Mouse (Mus musculus) activated CD4-positive, CD25-positive, alpha-beta regulatory T cell, adult 4 months (primary cell): Measurements from ENCODE around the gene Abo. TPM values are rescaled to one million over a fixed set of nuclear protein-coding genes. Genes with fewer than 3 reads are reported as not detected.

Source experiments
- ATAC-seq: one replicate; pipeline ENCODE4 v1.8.0; 2017
- polyA plus RNA-seq, 2 experiments: library from polyadenylated mRNA; unstranded; fragments of 100-300 nt; shearing (Covaris generic); gene quantifications; one replicate each; pipeline ENCODE4 v1.2.1; 2017

The Abo gene
- polyA plus RNA-seq, 2 experiments from 2014 or later, result not detected

GRCm38 (mm10) chr2:26862856-26863255 lies 1.9 kb downstream of the Abo start:
- no peak for ATAC-seq

- no peak for ATAC-seq
Measured at GRCm38 (mm10) chr2:26847706-26848105, 17.1 kb downstream of the Abo start.

GRCm38 (mm10) chr2:26832478-26832877 lies 32.3 kb downstream of the Abo start:
- ATAC-seq, result no peak

GRCm38 (mm10) chr2:26828047-26828446 lies 36.7 kb downstream of the Abo start:
- ATAC-seq, result no peak

GRCm38 (mm10) chr2:26827261-26827975 lies 37.4 kb downstream of the Abo start:
- ATAC-seq, result no peak

Other genes starting within 250 kb of the Abo start
- gene Fam69b, start 236.5 kb downstream of the Abo start, polyA plus RNA-seq, result 1 to 10 TPM in 1 of 2 experiments, under 1 TPM in 1; 0.90 to 2.1 TPM
- gene Lcn4, start 193.7 kb downstream of the Abo start, polyA plus RNA-seq, result under 1 TPM; 0.89 to 0.96 TPM
- gene Surf6, start 37.9 kb upstream of the Abo start, polyA plus RNA-seq, result 10 to 100 TPM; 17.5 to 25.5 TPM
- 10 to 100 TPM; 10.3 to 11.3 TPM for gene Med22, start 45.7 kb upstream of the Abo start, polyA plus RNA-seq
- gene Rpl7a, start 45.8 kb upstream of the Abo start, polyA plus RNA-seq, result 1,000 to 10,000 TPM in 1 of 2 experiments, 100 to 1,000 TPM in 1; 720 to 1,212 TPM
- gene Surf2, start 51.4 kb upstream of the Abo start, polyA plus RNA-seq, result 10 to 100 TPM; 41.8 to 46.6 TPM
- gene Surf1, start 51.6 kb upstream of the Abo start, polyA plus RNA-seq, result 100 to 1,000 TPM; 115 to 121 TPM
- gene Surf4, start 68.9 kb upstream of the Abo start, polyA plus RNA-seq, result 10 to 100 TPM; 75.1 to 87.6 TPM
- gene Stkld1, start 69.1 kb upstream of the Abo start, polyA plus RNA-seq, result under 1 TPM; 0.28 to 0.50 TPM
- gene Rexo4, start 99.4 kb upstream of the Abo start, polyA plus RNA-seq, result 10 to 100 TPM; 45.0 to 50.3 TPM
- gene Adamts13, start 108.4 kb upstream of the Abo start, polyA plus RNA-seq, result not detected
- 10 to 100 TPM; 16.9 to 19.1 TPM for gene Cacfd1, start 144.9 kb upstream of the Abo start, polyA plus RNA-seq
- 1 to 10 TPM; 2.1 to 3.2 TPM for gene Slc2a6, start 163.0 kb upstream of the Abo start, polyA plus RNA-seq
- not detected for gene Mymk, start 207.2 kb upstream of the Abo start, polyA plus RNA-seq
- gene Adamtsl2, start 214.4 kb upstream of the Abo start, polyA plus RNA-seq, result not detected